Mouse (Mus musculus) heart, postnatal 25 days (tissue): ENCODE results near the gene 2410137M14Rik. TPM values are rescaled to one million over a fixed set of nuclear protein-coding genes. Genes with fewer than 3 reads are reported as not detected.
A peak's percentile ranks its signal among the peaks of the same experiment; 100 is the strongest.

Experiments
- DNase-seq: peaks from one replicate; pipeline ENCODE4 v3.0.0; 2022; ENCODE audit warnings: low spot score
- intact Hi-C: fragments of 180-260 bp; cut with DNase I; formaldehyde crosslinking; loops from one replicate; pipeline ENCODE4 v1.15.1; 2025
- total RNA-seq, 2 experiments: library from RNA; stranded (reverse); gene quantifications; 2 replicates each; pipeline ENCODE4 v1.2.3; 2021

2410137M14Rik gene
- total RNA-seq, 2 experiments from 2014 or later = 0.49 to 0.61 TPM

GRCm38 (mm10) chr17:36953062-36953461 lies 28.0 kb downstream of the 2410137M14Rik start:
- intact Hi-C loops = no loop called here

GRCm38 (mm10) chr17:36952631-36953030 lies 28.4 kb downstream of the 2410137M14Rik start:
- DNase-seq = no peak
- intact Hi-C loops = no loop called here

More at GRCm38 (mm10) chr17:36953062-36953461, 28.0 kb downstream of the 2410137M14Rik start:
- DNase-seq = no peak

GRCm38 (mm10) chr17:36950981-36951947 lies 29.8 kb downstream of the 2410137M14Rik start, which contains the start of gene Ppp1r11:
Gene Ppp1r11 (minus strand): TSS chr17:36951741.
- intact Hi-C loops = loop anchor here (2.0 kb wide), 1 partner anchor 18 kb away; no protein-coding TSS in a partner anchor
- DNase-seq = peak; percentile 94

DNA sequence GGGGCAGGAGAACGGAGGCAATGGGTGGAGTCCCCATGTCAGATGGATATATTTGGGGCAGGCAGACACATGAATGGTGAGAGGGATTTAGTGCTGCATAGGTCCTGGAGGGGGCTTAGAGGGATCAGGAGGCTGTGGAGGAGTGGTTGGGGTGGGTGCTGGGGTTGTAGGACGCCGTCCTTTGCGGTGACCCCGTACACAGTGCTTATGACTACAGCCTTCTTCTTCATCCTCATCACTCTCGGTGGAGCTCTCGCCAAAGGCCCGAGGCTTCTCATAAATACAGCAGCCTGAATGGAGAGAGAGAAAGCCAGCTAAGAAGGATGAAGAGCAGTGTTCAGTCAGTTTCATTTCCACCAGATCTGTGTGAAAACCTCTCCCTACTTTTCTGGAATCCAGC lies 31.8 kb downstream of the 2410137M14Rik start:
- intact Hi-C loops = no loop called here
- DNase-seq = no peak

- intact Hi-C loops = no loop called here
- no peak for DNase-seq
These were observed 32.8 kb downstream of the 2410137M14Rik start for GRCm38 (mm10) chr17:36948286-36948685.

GRCm38 (mm10) chr17:36947051-36947819 lies 33.8 kb downstream of the 2410137M14Rik start:
- intact Hi-C loops = no loop called here
- DNase-seq = peak; percentile 24

DNA sequence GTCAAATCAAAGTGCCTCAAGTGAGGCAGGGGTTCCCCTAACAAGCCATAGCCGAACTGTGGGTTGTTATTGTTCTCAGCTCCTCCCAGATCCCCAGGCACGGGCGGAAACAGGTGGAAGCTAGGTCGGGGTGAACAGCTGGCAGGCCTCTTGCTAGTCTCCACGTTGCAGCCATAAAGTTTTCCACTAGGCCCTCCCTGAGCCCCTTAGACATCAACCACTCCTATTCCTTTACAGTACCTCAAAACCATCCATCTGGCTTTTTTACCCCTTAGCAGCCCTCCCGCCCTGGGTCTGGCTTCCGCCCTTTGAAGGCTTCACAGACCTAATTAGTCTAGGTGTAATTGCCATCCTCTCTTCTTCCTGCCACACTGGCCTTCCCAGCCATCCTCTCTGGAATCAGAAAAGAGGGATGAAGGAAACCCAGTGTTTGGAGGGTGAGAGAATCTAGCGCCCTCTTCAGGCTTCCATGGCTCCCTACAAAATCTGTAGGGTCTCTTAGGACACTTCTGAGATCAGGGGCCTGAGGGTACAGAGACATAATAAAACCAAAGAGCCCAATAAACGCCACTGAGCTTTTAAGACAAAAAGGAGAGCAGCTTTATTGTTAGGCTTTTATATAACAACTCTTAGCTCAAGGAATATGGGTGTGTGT lies 36.8 kb downstream of the 2410137M14Rik start:
- DNase-seq = no peak
- intact Hi-C loops = no loop called here

GRCm38 (mm10) chr17:36943691-36944090 lies 37.3 kb downstream of the 2410137M14Rik start:
- DNase-seq = no peak
- intact Hi-C loops = no loop called here

- intact Hi-C loops = no loop called here
These were observed 38.1 kb downstream of the 2410137M14Rik start, which contains the start of gene Rnf39 for GRCm38 (mm10) chr17:36942791-36943471. Gene Rnf39 (plus strand): TSS chr17:36942918.

GRCm38 (mm10) chr17:36942391-36942790 lies 38.6 kb downstream of the 2410137M14Rik start:
- peak; percentile 41 for DNase-seq

More at GRCm38 (mm10) chr17:36942791-36943471, 38.1 kb downstream of the 2410137M14Rik start, which contains the start of gene Rnf39:
- DNase-seq = no peak

GRCm38 (mm10) chr17:36938056-36938455 lies 43.0 kb downstream of the 2410137M14Rik start:
- intact Hi-C loops = no loop called here

More at GRCm38 (mm10) chr17:36942391-36942790, 38.6 kb downstream of the 2410137M14Rik start:
- intact Hi-C loops = no loop called here

DNA sequence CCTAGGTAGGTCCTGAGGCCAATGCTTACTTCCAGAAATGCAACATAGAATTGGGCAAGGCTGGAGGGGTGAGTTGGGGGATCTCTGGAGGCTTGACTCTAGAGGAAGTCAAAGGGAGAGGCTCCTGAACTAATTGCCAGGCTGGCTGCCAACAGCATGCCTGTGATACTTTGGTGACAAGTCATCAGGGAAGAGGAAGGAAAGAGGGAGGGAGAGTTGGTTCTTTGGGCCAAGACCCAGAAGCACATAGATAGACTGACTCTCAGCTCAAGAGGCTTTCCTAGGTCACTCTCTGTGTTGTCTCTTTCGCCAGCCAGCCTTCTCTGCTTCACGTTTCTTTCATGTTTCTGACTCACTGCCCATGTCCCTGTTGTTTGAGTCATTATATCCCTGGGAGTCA lies 49.2 kb downstream of the 2410137M14Rik start:
- peak; percentile 41 for DNase-seq
- intact Hi-C loops = loop anchor here (2.0 kb wide), 1 partner anchor 19 kb away; the partner anchor contains the start of gene Ppp1r11

More at GRCm38 (mm10) chr17:36938056-36938455, 43.0 kb downstream of the 2410137M14Rik start:
- DNase-seq = no peak

DNA sequence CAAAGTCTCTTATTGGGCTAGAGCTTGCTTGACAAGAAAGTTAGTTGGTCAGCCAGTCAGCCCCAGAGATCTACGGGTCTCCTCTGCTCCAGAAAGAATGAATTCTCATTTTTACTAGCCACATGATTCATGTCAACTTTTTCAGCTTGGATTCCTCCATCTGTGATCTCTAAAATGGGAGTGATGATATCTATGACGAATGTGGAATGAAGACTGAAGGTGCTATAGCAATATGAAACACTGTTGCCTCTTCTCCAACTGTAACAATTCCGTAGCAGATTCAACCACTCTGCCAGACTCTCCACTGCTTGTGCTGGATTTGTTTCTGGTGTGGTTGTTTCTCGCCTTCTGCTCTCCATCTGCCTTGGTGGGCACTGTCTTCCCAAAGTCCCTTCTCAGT lies 49.9 kb downstream of the 2410137M14Rik start:
- intact Hi-C loops = no loop called here
- DNase-seq = no peak

DNA sequence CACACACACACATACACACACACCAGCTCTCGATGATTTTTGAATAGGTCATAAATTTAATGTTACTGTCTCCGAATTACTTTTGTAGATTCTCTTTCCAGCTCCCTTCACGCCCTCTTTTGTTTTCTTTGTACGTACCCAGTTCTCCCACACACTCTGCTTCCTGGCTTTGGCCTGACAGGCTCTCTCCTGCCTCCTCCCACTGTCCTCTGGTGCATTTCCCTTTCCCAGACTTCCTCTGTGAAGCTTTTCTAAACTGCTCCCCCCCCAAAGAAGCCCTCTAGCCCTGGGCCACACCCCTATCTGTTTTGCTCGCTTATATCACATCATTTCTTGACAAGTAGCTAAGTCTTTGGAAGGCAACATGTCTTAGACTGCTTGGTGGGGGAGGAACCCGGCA lies 50.8 kb downstream of the 2410137M14Rik start:
- no peak for DNase-seq
- intact Hi-C loops = no loop called here

DNA sequence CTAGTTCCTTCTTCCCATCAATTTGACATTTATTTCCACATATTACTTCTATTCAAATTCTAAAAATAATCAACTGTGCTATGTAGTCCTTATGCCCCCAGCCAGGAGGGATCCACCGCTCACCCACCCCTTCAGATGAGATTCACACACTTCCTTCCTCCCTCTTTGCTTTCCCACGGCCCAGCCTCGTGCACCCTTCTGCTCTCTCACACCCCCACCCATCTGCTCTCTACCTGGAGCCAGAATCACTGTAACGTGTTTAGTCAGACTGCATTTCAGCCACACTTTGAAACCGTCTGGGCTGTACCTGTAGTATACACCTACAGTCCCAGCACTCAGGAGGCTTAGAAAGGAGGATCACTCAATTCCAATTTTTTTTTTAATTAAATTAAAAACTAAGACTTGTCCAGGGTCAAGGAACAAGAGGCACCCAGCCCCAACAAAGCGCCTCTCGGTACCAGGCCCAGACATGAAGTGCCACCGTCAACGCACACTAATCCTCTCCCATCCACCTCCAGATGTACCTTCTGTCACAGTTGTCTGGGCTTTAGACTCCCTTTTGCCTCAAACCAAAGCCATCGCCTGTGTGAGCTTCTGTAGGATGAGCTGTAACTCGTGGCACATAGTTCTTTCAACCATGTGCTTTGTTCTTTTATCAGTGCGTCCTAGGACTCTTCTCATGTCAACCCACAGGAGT lies 51.7 kb downstream of the 2410137M14Rik start:
- intact Hi-C loops = no loop called here

More for the DNA sequence above, 51.7 kb downstream of the 2410137M14Rik start:
- DNase-seq = no peak
